Mouse (Mus musculus): ENCODE data around the gene G430095P16Rik. TPM values are rescaled to one million over a fixed set of nuclear protein-coding genes. Genes with fewer than 3 reads are reported as not detected.

Gene G430095P16Rik
- polyA plus RNA-seq, 1 experiment = 2.9 TPM

DNA sequence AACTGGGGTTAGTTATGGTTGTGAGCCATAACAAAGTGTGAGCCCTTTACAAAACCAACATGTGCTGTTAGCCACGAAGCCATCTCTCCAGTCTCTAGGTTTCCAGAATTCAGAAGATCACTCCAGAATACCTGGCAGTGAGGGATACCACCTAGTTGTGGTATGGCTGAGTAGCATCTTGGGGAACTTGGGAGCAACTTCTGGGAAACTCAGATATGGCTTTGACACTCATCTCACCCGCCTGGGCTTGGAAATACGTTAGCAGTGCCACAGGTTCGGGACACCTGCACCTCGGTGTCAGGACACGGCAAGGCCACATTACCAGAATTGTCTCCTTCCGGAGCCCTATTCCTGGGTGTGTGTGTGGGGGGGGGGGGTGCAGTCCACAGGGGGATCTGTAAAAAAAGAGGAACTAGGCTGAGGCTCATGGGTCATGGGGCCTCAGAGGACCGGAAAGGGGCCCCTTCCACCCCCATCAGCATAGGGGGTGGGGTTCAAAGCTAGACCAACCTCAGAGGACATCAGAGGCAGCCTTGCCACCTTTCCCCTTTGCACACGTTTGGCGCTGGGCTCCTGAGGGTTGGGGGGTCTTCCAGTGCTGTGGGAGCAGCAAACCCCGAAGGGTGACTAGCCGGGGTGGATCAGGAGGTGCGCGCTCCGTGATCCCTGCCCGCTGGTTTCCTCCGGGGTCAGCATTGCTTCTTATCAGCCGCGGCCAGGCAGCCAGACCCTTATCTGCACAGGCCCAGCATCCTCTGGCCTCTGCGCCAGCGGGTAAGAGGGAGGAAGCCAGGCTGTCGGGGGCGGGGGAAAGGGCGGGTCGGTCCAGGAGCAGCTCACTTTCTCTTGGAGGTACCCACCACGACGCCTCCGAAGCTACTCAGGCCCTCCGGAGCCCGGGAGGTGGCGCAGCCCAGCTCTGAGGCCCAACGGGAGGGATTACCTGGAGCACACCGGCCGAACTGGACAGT is 21.6 kb upstream of the G430095P16Rik start, which contains the start of gene Lyl1:
TSS of gene Lyl1 (plus strand) at position 517 of the 971 bp plus-strand sequence.
- TF ChIP-seq CTCF (IDR thresholded peaks at IDR 0.05; ENCODE audit: control insufficient read depth, insufficient read depth, insufficient read length) (no peak), MYOD1 (IDR thresholded peaks at IDR 0.05; ENCODE audit: control insufficient read depth, insufficient read length, low read depth) (no peak), CEBPB (IDR thresholded peaks at IDR 0.05; ENCODE audit: low read depth) (no peak), MAX (IDR thresholded peaks at IDR 0.05) (no peak), MYOG (IDR thresholded peaks at IDR 0.05; ENCODE audit: control insufficient read depth, extremely low read depth, insufficient read length) (no peak), FOSL1 (IDR thresholded peaks at IDR 0.05; ENCODE audit: insufficient read depth, low read length, poor library complexity, severe bottlenecking) (no peak), USF1 (IDR thresholded peaks at IDR 0.05; ENCODE audit: low read depth) (no peak)
- H3K27me3 ChIP-seq (ENCODE audit: control insufficient read depth, insufficient read depth, insufficient read length) = no peaks in the 10 kb centered on the region

DNA sequence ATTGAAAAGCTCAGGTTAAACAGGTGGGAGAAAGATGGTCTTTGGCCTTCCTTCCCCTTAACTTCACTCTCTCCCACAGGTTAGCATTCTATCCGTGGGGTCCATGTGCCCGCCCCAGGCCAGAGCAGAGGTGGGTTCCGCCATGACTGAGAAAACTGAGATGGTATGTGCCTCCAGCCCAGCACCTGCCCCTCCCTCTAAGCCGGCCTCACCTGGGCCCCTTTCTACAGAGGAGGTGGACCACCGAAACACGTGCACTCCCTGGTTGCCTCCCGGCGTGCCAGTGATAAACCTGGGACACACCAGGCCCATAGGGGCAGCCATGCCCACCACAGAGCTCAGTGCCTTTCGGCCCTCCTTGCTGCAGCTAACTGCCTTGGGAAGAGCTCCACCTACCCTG is 20.2 kb upstream of the G430095P16Rik start:
- H3K4me3 ChIP-seq (ENCODE audit: insufficient read depth, poor library complexity, severe bottlenecking) = no peak overlapping the region

More for the DNA sequence above, 21.6 kb upstream of the G430095P16Rik start, which contains the start of gene Lyl1:
- H3K79me3 ChIP-seq (ENCODE audit: low read depth) = no peaks in the 10 kb centered on the region
- no peak within 1 kb of the TSS for H3ac ChIP-seq (ENCODE audit: control insufficient read depth, insufficient read length, low read depth)
- peaks cover 41% of the 10 kb centered on the region for H3K36me3 ChIP-seq (ENCODE audit: control insufficient read depth, insufficient read depth)
- no peaks in the 10 kb centered on the region for H3K79me2 ChIP-seq (ENCODE audit: control insufficient read depth, insufficient read depth)
- no peak within 1 kb of the TSS for H3K4me3 ChIP-seq (ENCODE audit: insufficient read depth, poor library complexity, severe bottlenecking)

DNA sequence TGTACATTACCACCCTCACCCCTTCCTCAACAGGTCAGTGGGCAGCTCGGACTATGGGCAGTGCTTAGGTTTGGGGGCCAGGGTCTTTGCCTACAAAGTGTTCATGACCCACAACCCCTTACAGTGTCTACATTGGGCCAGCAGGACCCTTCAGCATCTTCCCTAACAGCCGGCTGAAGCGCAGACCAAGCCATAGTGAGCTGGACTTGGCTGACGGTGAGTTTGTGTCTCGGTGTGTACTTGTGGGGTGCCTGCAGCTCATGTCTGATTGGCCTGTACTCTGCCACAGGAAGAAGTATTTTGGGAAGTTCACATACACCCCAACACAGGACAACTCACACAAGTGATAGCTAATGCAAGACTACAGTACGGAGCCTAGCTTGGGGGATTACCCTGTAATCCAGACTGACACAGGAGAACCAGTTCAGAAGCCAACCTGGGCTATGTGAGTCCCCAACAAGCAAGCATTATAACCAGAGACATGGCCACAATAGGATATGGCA is 19.8 kb upstream of the G430095P16Rik start:
- H3K27me3 ChIP-seq (ENCODE audit: control insufficient read depth, insufficient read depth, insufficient read length) = no peaks in the 10 kb centered on the region
- peaks cover 28% of the 10 kb centered on the region for H3K36me3 ChIP-seq (ENCODE audit: control insufficient read depth, insufficient read depth)
- H3K79me3 ChIP-seq (ENCODE audit: low read depth) = no peaks in the 10 kb centered on the region

More for the DNA sequence above, 20.2 kb upstream of the G430095P16Rik start:
- H3K79me2 ChIP-seq (ENCODE audit: control insufficient read depth, insufficient read depth) = no peaks in the 10 kb centered on the region
- TF ChIP-seq FOSL1 (IDR thresholded peaks at IDR 0.05; ENCODE audit: insufficient read depth, low read length, poor library complexity, severe bottlenecking) (no peak), MAX (IDR thresholded peaks at IDR 0.05) (no peak), CEBPB (IDR thresholded peaks at IDR 0.05; ENCODE audit: low read depth) (no peak), MYOG (IDR thresholded peaks at IDR 0.05; ENCODE audit: control insufficient read depth, extremely low read depth, insufficient read length) (no peak), MYOD1 (IDR thresholded peaks at IDR 0.05; ENCODE audit: control insufficient read depth, insufficient read length, low read depth) (no peak)
- no peaks in the 10 kb centered on the region for H3K79me3 ChIP-seq (ENCODE audit: low read depth)
- no peak overlapping the region for H3ac ChIP-seq (ENCODE audit: control insufficient read depth, insufficient read length, low read depth)
- H3K27me3 ChIP-seq (ENCODE audit: control insufficient read depth, insufficient read depth, insufficient read length) = no peaks in the 10 kb centered on the region
- H3K36me3 ChIP-seq (ENCODE audit: control insufficient read depth, insufficient read depth) = peaks cover 28% of the 10 kb centered on the region

DNA sequence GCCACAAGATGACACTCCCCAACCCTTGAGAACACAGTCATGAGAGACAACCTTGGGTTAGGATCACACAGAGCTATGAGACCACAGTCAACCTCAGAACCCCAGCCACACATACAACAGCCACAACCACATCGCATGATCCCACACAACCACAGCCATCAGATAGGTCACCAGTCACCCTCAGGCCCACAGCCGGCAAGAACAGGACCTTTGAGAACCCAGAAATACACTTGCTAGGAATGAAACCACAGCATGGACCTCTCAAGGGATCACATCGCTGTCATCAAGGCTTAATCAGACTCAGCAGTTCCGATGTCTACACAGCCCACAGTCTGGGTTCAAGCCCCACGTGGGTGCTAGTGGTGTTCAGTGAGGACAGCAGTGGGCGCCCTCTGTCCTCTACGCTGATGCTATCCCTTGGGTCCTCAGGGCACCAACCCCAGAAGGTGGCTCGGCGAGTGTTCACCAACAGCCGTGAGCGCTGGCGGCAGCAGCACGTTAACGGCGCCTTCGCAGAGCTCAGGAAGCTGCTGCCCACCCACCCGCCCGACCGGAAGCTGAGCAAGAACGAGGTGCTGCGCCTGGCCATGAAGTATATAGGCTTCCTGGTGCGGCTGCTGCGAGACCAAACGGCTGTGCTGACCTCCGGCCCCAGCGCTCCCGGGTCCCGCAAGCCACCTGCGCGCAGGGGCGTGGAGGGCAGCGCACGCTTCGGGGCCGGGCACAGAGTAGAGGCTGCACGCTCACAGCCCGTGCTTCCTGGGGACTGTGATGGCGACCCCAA is 19.1 kb upstream of the G430095P16Rik start:
- TF ChIP-seq MYOD1 (IDR thresholded peaks at IDR 0.05; ENCODE audit: control insufficient read depth, insufficient read length, low read depth) = no peak
- no peak for TF ChIP-seq CTCF (IDR thresholded peaks at IDR 0.05; ENCODE audit: control insufficient read depth, insufficient read depth, insufficient read length)
- H3K4me3 ChIP-seq (ENCODE audit: insufficient read depth, poor library complexity, severe bottlenecking) = no peak overlapping the region

More for the DNA sequence above, 19.8 kb upstream of the G430095P16Rik start:
- Histone ChIP-seq H3ac (ENCODE audit: control insufficient read depth, insufficient read length, low read depth) (no peak overlapping the region), H3K4me3 (ENCODE audit: insufficient read depth, poor library complexity, severe bottlenecking) (no peak overlapping the region), H3K79me2 (ENCODE audit: control insufficient read depth, insufficient read depth) (no peaks in the 10 kb centered on the region)
- TF ChIP-seq MYOD1 (IDR thresholded peaks at IDR 0.05; ENCODE audit: control insufficient read depth, insufficient read length, low read depth) (no peak), MYOG (IDR thresholded peaks at IDR 0.05; ENCODE audit: control insufficient read depth, extremely low read depth, insufficient read length) (no peak), CTCF (IDR thresholded peaks at IDR 0.05; ENCODE audit: control insufficient read depth, insufficient read depth, insufficient read length) (no peak), CEBPB (IDR thresholded peaks at IDR 0.05; ENCODE audit: low read depth) (no peak)

DNA sequence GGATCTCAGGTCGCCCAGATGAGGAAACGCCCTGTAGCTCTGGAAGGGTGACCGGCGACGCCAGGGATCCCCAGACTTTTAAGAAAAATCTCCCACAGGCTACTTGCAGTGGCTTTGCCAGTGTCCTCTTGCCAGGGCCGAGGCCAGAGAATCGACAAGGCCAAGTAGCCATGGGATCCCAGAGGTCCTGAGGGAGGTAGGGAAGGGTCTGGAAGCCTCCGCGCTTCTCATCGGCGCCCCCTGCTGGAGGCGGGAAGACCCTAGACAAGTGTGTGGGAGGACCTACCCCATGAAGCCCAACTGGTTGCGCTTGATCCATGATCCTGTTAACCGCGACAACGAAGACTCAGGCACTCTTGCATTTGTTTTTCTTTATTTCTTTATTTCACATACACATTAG is 18.5 kb upstream of the G430095P16Rik start:
- H3K79me3 ChIP-seq (ENCODE audit: low read depth) = no peaks in the 10 kb centered on the region
- H3K4me3 ChIP-seq (ENCODE audit: insufficient read depth, poor library complexity, severe bottlenecking) = no peak overlapping the region
- no peaks in the 10 kb centered on the region for H3K79me2 ChIP-seq (ENCODE audit: control insufficient read depth, insufficient read depth)
- H3K36me3 ChIP-seq (ENCODE audit: control insufficient read depth, insufficient read depth) = peaks cover 27% of the 10 kb centered on the region
- H3ac ChIP-seq (ENCODE audit: control insufficient read depth, insufficient read length, low read depth) = no peak overlapping the region
- H3K27me3 ChIP-seq (ENCODE audit: control insufficient read depth, insufficient read depth, insufficient read length) = no peaks in the 10 kb centered on the region
- TF ChIP-seq CEBPB (IDR thresholded peaks at IDR 0.05; ENCODE audit: low read depth) = no peak
- no peak for TF ChIP-seq USF1 (IDR thresholded peaks at IDR 0.05; ENCODE audit: low read depth)
- TF ChIP-seq MAX (IDR thresholded peaks at IDR 0.05) = no peak
- TF ChIP-seq MYOD1 (IDR thresholded peaks at IDR 0.05; ENCODE audit: control insufficient read depth, insufficient read length, low read depth) = no peak

More for the DNA sequence above, 19.1 kb upstream of the G430095P16Rik start:
- H3K79me3 ChIP-seq (ENCODE audit: low read depth) = no peaks in the 10 kb centered on the region
- no peaks in the 10 kb centered on the region for H3K27me3 ChIP-seq (ENCODE audit: control insufficient read depth, insufficient read depth, insufficient read length)
- peaks cover 27% of the 10 kb centered on the region for H3K36me3 ChIP-seq (ENCODE audit: control insufficient read depth, insufficient read depth)
- H3ac ChIP-seq (ENCODE audit: control insufficient read depth, insufficient read length, low read depth) = no peak overlapping the region
- no peaks in the 10 kb centered on the region for H3K79me2 ChIP-seq (ENCODE audit: control insufficient read depth, insufficient read depth)

Data from C2C12 (cell line).